Mouse (Mus musculus): Measurements from ENCODE around the gene Ankrd33b. TPM values are rescaled to one million over a fixed set of nuclear protein-coding genes. Genes with fewer than 3 reads are reported as not detected.

Ankrd33b gene
- polyA plus RNA-seq, 1 experiment from 2014 or later = 0.68 TPM

- no peak for ATAC-seq (ENCODE audit: low read depth)
- Histone ChIP-seq H3K9me3 (replicated peaks; ENCODE audit: control insufficient read depth, low read length) (no peaks in the 10 kb centered on the region), H3K4me2 (ENCODE audit: low read depth, low read length) (no peak overlapping the region), H3K4me1 (ENCODE audit: control insufficient read depth, low read depth, low read length) (no peaks in the 10 kb centered on the region; the same call in 1 of the 2 replicates), H3K36me3 (ENCODE audit: control insufficient read depth, insufficient read depth) (no peaks in the 10 kb centered on the region), H3K27me3 (ENCODE audit: control insufficient read depth, insufficient read depth, low read depth, low read length) (no peaks in the 10 kb centered on the region), H3K9ac (ENCODE audit: low read depth, low read length) (no peak overlapping the region), H3K4me3 (ENCODE audit: low read depth, low read length) (no peak overlapping the region), H3K27ac (ENCODE audit: low read length) (no peak overlapping the region)
- 56% methylated on average over 5 of the region's 5 CpGs for WGBS (ENCODE audit: insufficient replicate concordance)
Measured at GRCm38 (mm10) chr15:31349046-31349445, 18.5 kb downstream of the Ankrd33b start.

GRCm38 (mm10) chr15:31348241-31348640, 19.3 kb downstream of the Ankrd33b start:
- Histone ChIP-seq H3K27ac (ENCODE audit: low read length) (no peak overlapping the region), H3K4me3 (ENCODE audit: low read depth, low read length) (no peak overlapping the region), H3K36me3 (ENCODE audit: control insufficient read depth, insufficient read depth) (no peaks in the 10 kb centered on the region), H3K9me3 (replicated peaks; ENCODE audit: control insufficient read depth, low read length) (no peaks in the 10 kb centered on the region), H3K4me2 (ENCODE audit: low read depth, low read length) (no peak overlapping the region), H3K4me1 (ENCODE audit: control insufficient read depth, low read depth, low read length) (no peaks in the 10 kb centered on the region; the same call in 1 of the 2 replicates), H3K27me3 (ENCODE audit: control insufficient read depth, insufficient read depth, low read depth, low read length) (no peaks in the 10 kb centered on the region), H3K9ac (ENCODE audit: low read depth, low read length) (no peak overlapping the region)
- WGBS (ENCODE audit: insufficient replicate concordance) = 49% methylated on average over 5 of the region's 5 CpGs
- no peak for ATAC-seq (ENCODE audit: low read depth)

DNA sequence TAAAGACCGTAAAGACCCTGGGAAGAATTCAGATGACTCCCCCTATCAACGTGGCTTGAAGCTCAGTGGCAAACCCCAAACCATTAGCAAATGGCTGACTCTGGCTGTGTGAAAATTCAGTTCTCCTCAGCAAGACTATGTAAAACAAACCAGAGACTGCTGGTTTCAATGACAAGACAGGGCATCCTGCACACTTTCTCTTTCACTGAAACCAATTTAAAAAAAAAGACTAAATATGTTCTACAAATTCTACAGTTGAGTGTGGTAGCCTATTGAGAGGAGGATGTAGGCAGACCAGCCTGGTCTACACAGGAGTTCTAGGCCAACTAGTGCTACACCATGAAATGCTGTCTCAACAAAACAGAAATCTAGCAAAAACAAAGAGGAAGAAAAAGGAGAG, 21.0 kb downstream of the Ankrd33b start:
- Histone ChIP-seq H3K4me2 (ENCODE audit: low read depth, low read length) (no peak overlapping the region), H3K9me3 (replicated peaks; ENCODE audit: control insufficient read depth, low read length) (no peaks in the 10 kb centered on the region), H3K9ac (ENCODE audit: low read depth, low read length) (no peak overlapping the region), H3K27me3 (ENCODE audit: control insufficient read depth, insufficient read depth, low read depth, low read length) (no peaks in the 10 kb centered on the region), H3K4me1 (ENCODE audit: control insufficient read depth, low read depth, low read length) (no peaks in the 10 kb centered on the region; the same call in none of the 2 replicates), H3K27ac (ENCODE audit: low read length) (no peak overlapping the region), H3K36me3 (ENCODE audit: control insufficient read depth, insufficient read depth) (no peaks in the 10 kb centered on the region), H3K4me3 (ENCODE audit: low read depth, low read length) (no peak overlapping the region)
- ATAC-seq (ENCODE audit: low read depth) = no peak
- WGBS (ENCODE audit: insufficient replicate concordance) = 62% methylated on average over 2 of the region's 2 CpGs

DNA sequence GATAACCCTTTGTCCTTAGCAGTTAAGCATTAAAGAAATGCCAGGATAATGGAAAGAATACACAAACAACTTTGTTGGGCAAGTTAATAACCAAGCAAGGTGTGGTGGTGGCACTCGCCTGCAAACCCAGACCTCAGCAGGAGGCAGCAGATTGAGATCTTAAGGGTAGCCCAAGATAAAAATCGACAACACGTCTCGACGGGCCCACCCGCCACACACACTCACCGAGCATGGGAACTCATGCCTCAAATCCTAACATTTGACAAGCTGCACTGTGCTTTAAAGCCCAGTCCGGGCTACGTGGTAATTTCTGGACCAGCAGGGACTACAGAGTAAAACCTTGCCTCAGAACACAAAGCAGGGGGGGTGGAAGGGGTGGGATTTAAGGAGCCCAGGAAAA, 22.2 kb downstream of the Ankrd33b start:
- H3K4me1 ChIP-seq (ENCODE audit: control insufficient read depth, low read depth, low read length) = no peaks in the 10 kb centered on the region; the same call in none of the 2 replicates
- WGBS (ENCODE audit: insufficient replicate concordance) = 59% methylated on average over 9 of the region's 9 CpGs
- no peaks in the 10 kb centered on the region for H3K36me3 ChIP-seq (ENCODE audit: control insufficient read depth, insufficient read depth)
- no peaks in the 10 kb centered on the region for H3K9me3 ChIP-seq (replicated peaks; ENCODE audit: control insufficient read depth, low read length)
- H3K4me3 ChIP-seq (ENCODE audit: low read depth, low read length) = no peak overlapping the region
- no peak overlapping the region for H3K27ac ChIP-seq (ENCODE audit: low read length)
- ATAC-seq (ENCODE audit: low read depth) = no peak
- no peaks in the 10 kb centered on the region for H3K27me3 ChIP-seq (ENCODE audit: control insufficient read depth, insufficient read depth, low read depth, low read length)
- H3K9ac ChIP-seq (ENCODE audit: low read depth, low read length) = no peak overlapping the region
- no peak overlapping the region for H3K4me2 ChIP-seq (ENCODE audit: low read depth, low read length)

DNA sequence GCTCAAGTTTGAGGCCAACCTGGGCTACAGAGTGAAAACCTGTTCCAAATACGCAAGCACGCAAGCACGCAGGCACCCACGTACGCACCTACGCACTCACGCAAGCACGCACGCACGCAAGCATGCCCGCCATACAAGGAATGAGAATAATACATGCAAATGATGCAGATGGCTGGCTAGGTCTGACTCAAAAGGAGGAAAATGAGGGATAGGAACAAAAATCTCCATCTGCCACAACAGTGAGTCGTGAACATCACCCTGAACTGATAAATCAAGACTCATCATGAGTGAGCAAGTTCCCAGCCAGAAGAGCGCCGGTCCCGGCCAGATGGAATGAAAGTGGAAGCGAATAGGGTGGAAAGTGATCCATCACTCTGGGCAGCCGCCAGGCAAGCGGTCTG, 22.7 kb downstream of the Ankrd33b start:
- H3K27ac ChIP-seq (ENCODE audit: low read length) = no peak overlapping the region
- WGBS (ENCODE audit: insufficient replicate concordance) = 77% methylated on average over 18 of the region's 18 CpGs
- no peak overlapping the region for H3K4me2 ChIP-seq (ENCODE audit: low read depth, low read length)
- no peak overlapping the region for H3K4me3 ChIP-seq (ENCODE audit: low read depth, low read length)
- H3K36me3 ChIP-seq (ENCODE audit: control insufficient read depth, insufficient read depth) = no peaks in the 10 kb centered on the region
- no peak overlapping the region for H3K9ac ChIP-seq (ENCODE audit: low read depth, low read length)
- H3K4me1 ChIP-seq (ENCODE audit: control insufficient read depth, low read depth, low read length) = no peaks in the 10 kb centered on the region; the same call in 1 of the 2 replicates
- no peaks in the 10 kb centered on the region for H3K9me3 ChIP-seq (replicated peaks; ENCODE audit: control insufficient read depth, low read length)
- H3K27me3 ChIP-seq (ENCODE audit: control insufficient read depth, insufficient read depth, low read depth, low read length) = no peaks in the 10 kb centered on the region
- ATAC-seq (ENCODE audit: low read depth) = no peak

DNA sequence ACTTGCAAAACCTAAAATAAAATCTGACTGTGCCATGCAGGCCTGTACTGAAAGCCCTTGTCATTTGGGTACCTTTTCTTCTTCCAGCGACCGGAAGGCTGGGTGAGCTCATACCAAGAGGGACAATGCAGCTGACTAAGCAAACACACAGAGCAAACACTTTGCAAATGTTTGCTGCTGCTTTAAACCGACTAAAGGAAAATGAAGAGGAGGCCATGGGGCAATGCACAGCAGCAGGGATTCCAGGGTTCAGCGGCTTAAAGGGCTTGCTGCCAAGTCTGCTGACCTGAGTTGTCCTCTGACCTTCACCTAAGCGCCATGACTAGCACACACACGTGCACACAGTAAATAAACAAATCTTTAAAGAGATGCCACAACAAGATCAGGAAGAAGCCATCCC, 23.9 kb downstream of the Ankrd33b start:
- WGBS (ENCODE audit: insufficient replicate concordance) = 41% methylated on average over 6 of the region's 6 CpGs
- Histone ChIP-seq H3K27me3 (ENCODE audit: control insufficient read depth, insufficient read depth, low read depth, low read length) (no peaks in the 10 kb centered on the region), H3K4me1 (ENCODE audit: control insufficient read depth, low read depth, low read length) (no peaks in the 10 kb centered on the region; the same call in 1 of the 2 replicates), H3K4me2 (ENCODE audit: low read depth, low read length) (peak overlapping the region; percentile 10; the same call in 1 of the 2 replicates), H3K9me3 (replicated peaks; ENCODE audit: control insufficient read depth, low read length) (no peaks in the 10 kb centered on the region), H3K27ac (ENCODE audit: low read length) (no peak overlapping the region), H3K9ac (ENCODE audit: low read depth, low read length) (no peak overlapping the region), H3K4me3 (ENCODE audit: low read depth, low read length) (no peak overlapping the region), H3K36me3 (ENCODE audit: control insufficient read depth, insufficient read depth) (no peaks in the 10 kb centered on the region)
- ATAC-seq (ENCODE audit: low read depth) = peak; percentile 84

- Histone ChIP-seq H3K9ac (ENCODE audit: low read depth, low read length) (no peak overlapping the region), H3K4me1 (ENCODE audit: control insufficient read depth, low read depth, low read length) (no peaks in the 10 kb centered on the region; the same call in 1 of the 2 replicates), H3K27ac (ENCODE audit: low read length) (no peak overlapping the region), H3K4me3 (ENCODE audit: low read depth, low read length) (no peak overlapping the region), H3K36me3 (ENCODE audit: control insufficient read depth, insufficient read depth) (no peaks in the 10 kb centered on the region), H3K9me3 (replicated peaks; ENCODE audit: control insufficient read depth, low read length) (no peaks in the 10 kb centered on the region), H3K27me3 (ENCODE audit: control insufficient read depth, insufficient read depth, low read depth, low read length) (no peaks in the 10 kb centered on the region), H3K4me2 (ENCODE audit: low read depth, low read length) (no peak overlapping the region)
- 32% methylated on average over 8 of the region's 8 CpGs for WGBS (ENCODE audit: insufficient replicate concordance)
- no peak for ATAC-seq (ENCODE audit: low read depth)
Measured at GRCm38 (mm10) chr15:31342496-31342901, 25.0 kb downstream of the Ankrd33b start.

DNA sequence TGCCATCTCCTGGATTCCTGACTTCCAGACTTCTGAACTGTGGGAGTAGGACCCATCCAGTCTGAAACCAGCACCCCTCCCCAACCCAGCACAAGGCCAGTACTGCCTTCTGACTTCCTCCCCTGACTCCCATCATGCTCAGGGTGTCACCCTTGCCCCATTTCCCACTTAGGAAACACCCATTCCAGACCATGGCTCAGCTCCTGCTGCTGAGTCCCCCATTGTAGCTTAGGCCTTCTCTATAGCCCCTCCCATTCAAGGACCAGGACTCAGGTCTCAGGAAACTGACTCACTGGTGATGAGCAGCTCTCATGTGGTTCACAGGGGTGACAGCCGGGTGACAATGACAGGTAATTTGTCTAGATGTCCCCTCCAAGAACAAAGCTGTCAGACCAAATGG, 25.5 kb downstream of the Ankrd33b start:
- Histone ChIP-seq H3K4me1 (ENCODE audit: control insufficient read depth, low read depth, low read length) (no peaks in the 10 kb centered on the region; the same call in 1 of the 2 replicates), H3K4me2 (ENCODE audit: low read depth, low read length) (no peak overlapping the region), H3K27ac (ENCODE audit: low read length) (no peak overlapping the region), H3K27me3 (ENCODE audit: control insufficient read depth, insufficient read depth, low read depth, low read length) (no peaks in the 10 kb centered on the region), H3K4me3 (ENCODE audit: low read depth, low read length) (no peak overlapping the region), H3K36me3 (ENCODE audit: control insufficient read depth, insufficient read depth) (no peaks in the 10 kb centered on the region), H3K9ac (ENCODE audit: low read depth, low read length) (no peak overlapping the region), H3K9me3 (replicated peaks; ENCODE audit: control insufficient read depth, low read length) (no peaks in the 10 kb centered on the region)
- WGBS (ENCODE audit: insufficient replicate concordance) = 51% methylated on average over 1 of the region's 1 CpGs
- ATAC-seq (ENCODE audit: low read depth) = no peak

DNA sequence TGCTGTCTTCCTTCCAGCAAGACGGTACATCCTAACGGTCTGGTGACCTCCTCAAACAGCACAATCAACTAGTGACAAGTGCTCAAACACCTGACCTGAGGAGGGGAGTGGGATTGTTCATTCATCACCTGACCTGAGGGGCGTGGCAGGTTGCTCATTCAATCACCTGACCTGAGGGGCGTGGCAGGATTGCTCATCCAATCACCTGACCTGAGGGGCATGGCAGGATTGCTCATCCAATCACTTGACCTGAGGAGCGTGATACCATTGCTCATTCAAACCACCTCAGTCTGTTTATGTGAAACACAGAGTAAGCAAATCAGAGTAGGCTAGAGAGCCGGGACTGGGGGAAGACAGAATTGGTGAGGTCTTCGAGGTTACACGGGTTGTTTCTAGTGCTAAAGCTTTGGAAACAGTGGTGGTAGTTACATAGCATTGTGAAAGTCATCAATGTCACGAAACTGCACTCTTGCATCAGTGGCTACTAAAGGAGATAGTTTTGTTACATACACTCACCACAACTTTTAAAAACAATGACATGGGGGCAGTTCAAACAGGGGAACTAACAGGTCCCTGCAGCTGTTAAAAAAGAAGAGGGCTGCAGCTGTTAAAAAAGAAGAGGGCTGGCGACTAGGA, 28.8 kb downstream of the Ankrd33b start:
- 51% methylated on average over 10 of the region's 10 CpGs for WGBS (ENCODE audit: insufficient replicate concordance)
- H3K9ac ChIP-seq (ENCODE audit: low read depth, low read length) = no peak overlapping the region
- H3K36me3 ChIP-seq (ENCODE audit: control insufficient read depth, insufficient read depth) = no peaks in the 10 kb centered on the region
- H3K27ac ChIP-seq (ENCODE audit: low read length) = no peak overlapping the region
- ATAC-seq (ENCODE audit: low read depth) = no peak
- no peak overlapping the region for H3K4me2 ChIP-seq (ENCODE audit: low read depth, low read length)
- H3K4me3 ChIP-seq (ENCODE audit: low read depth, low read length) = no peak overlapping the region
- H3K27me3 ChIP-seq (ENCODE audit: control insufficient read depth, insufficient read depth, low read depth, low read length) = no peaks in the 10 kb centered on the region
- no peaks in the 10 kb centered on the region; the same call in 1 of the 2 replicates for H3K4me1 ChIP-seq (ENCODE audit: control insufficient read depth, low read depth, low read length)
- H3K9me3 ChIP-seq (replicated peaks; ENCODE audit: control insufficient read depth, low read length) = no peaks in the 10 kb centered on the region
